Mouse (Mus musculus) stomach, embryonic 14.5 days (tissue): Measurements from ENCODE around the gene Rara. TPM values are rescaled to one million over a fixed set of nuclear protein-coding genes. Genes with fewer than 3 reads are reported as not detected.
A peak's percentile ranks its signal among the peaks of the same experiment; 100 is the strongest.

Experiments used
- ATAC-seq: fragments of 200-750 bp; cut with Nextera tagmentation; 2 replicates; pipeline ENCODE4 v1.8.0; 2017; ENCODE audit warnings: low read depth, moderate TSS enrichment; ENCODE audit not compliant: insufficient number of reproducible peaks, insufficient read depth, low FRiP score
- H3K27ac ChIP-seq: fragments of 300-500 bp; sonication (generic); 2 replicates; pipeline ENCODE4 v1.5.1; 2014; ENCODE audit warnings: mild to moderate bottlenecking, low read length, moderate library complexity, mixed read lengths
- H3K27me3 ChIP-seq: fragments of 300-500 bp; sonication (generic); 2 replicates; pipeline ENCODE4 v1.6.1; 2014; ENCODE audit warnings: low read length, control low read depth, mixed read lengths; ENCODE audit not compliant: control insufficient read depth, insufficient read depth
- H3K36me3 ChIP-seq: fragments of 300-500 bp; sonication (generic); 2 replicates; pipeline ENCODE4 v1.6.1; 2014; ENCODE audit warnings: mild to moderate bottlenecking, control low read depth, low read length, moderate library complexity, mixed read lengths; ENCODE audit not compliant: control insufficient read depth, insufficient read depth
- H3K4me1 ChIP-seq: fragments of 300-500 bp; sonication (generic); 2 replicates; pipeline ENCODE4 v1.6.1; 2014; ENCODE audit warnings: low read length, control low read depth, mixed read lengths; ENCODE audit not compliant: control insufficient read depth, insufficient read depth
- H3K4me2 ChIP-seq: fragments of 300-500 bp; sonication (generic); replicated peaks from 2 replicates; pipeline ENCODE4 v1.6.1; 2014; ENCODE audit warnings: low read depth, low read length, control low read depth
- H3K4me3 ChIP-seq: fragments of 300-500 bp; sonication (generic); 2 replicates; pipeline ENCODE4 v1.5.1; 2014; ENCODE audit warnings: low read depth, low read length, control low read depth
- H3K9ac ChIP-seq: fragments of 300-500 bp; sonication (generic); replicated peaks from 2 replicates; pipeline ENCODE4 v1.6.1; 2014; ENCODE audit warnings: low read depth, mild to moderate bottlenecking, control low read depth, low read length, moderate library complexity, mixed read lengths
- H3K9me3 ChIP-seq: fragments of 300-500 bp; sonication (generic); 2 replicates; pipeline ENCODE4 v1.6.1; 2016; ENCODE audit warnings: low read depth, low read length, control low read depth; ENCODE audit not compliant: control insufficient read depth
- WGBS: fragments of 180-500 bp; shearing (Covaris S2); extraction: QIAGEN DNeasy Blood & Tissue Kit; methylation state at CpG from one replicate; pipeline ENCODE4 v1.1.7; 2014; 5-methylcytosine and 5-hydroxymethylcytosine counted together
- polyA plus RNA-seq: library from polyadenylated mRNA; unstranded; fragments of >200 nt; fragmentation: Nextera tagmentation; extraction: Ambion mirVana; gene quantifications from 2 replicates; pipeline ENCODE4 v1.2.1, GENCODE M21; 2014

Rara gene
- polyA plus RNA-seq, 1 experiment from 2014 or later, result 54.0 TPM

DNA sequence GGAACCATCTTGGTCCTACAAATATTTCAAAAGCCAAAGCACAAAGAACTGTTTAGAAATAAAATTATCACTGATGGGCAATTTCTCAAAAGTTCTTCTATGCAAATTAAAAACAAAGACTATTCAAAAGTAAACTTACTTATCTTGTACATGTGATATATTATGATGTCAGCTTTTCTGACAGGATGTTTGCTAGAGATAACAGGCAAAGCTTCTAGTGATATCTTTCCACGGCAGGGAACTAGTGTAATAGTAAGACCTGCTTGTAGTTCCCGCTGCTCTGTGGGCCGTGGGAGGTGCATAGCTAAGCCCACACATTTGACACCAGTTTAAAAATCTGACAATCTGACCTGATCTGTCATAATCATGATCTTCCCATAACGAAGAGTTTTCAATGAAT, 82.5 kb downstream of the Rara start:
- Histone ChIP-seq H3K4me1 (no peaks in the 10 kb centered on the region), H3K36me3 (peaks cover 83% of the 10 kb centered on the region), H3K27ac (no peak overlapping the region), H3K9me3 (no peaks in the 10 kb centered on the region), H3K4me3 (no peak overlapping the region), H3K4me2 (no peak overlapping the region), H3K27me3 (no peaks in the 10 kb centered on the region), H3K9ac (no peak overlapping the region)
- WGBS, result 66% methylated on average over 4 of the region's 4 CpGs
- no peak for ATAC-seq

DNA sequence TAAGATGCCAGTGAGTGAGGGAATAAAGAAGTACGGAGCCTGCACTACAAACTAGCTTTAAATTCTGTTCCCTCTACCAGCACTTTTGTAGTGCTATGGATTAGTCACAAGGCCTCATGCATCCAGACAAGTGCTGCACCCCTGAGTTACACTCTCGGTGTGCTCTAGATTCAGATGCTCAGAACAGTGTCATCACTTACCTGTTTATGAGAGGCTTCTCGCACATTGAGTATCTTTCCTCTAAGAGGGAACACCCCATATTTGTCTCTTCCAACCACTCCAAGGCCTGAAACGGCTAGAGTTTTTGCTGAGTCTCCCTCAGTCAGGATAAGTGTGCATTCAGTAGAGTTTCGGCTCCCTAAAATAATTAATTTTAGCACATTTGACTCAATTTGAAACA, 83.1 kb downstream of the Rara start:
- Histone ChIP-seq H3K27me3 (no peaks in the 10 kb centered on the region), H3K4me1 (no peaks in the 10 kb centered on the region), H3K9ac (no peak overlapping the region), H3K9me3 (no peaks in the 10 kb centered on the region), H3K4me2 (no peak overlapping the region), H3K4me3 (no peak overlapping the region), H3K27ac (no peak overlapping the region), H3K36me3 (peaks cover 83% of the 10 kb centered on the region)
- WGBS, result 92% methylated on average over 5 of the region's 5 CpGs
- no peak for ATAC-seq

DNA sequence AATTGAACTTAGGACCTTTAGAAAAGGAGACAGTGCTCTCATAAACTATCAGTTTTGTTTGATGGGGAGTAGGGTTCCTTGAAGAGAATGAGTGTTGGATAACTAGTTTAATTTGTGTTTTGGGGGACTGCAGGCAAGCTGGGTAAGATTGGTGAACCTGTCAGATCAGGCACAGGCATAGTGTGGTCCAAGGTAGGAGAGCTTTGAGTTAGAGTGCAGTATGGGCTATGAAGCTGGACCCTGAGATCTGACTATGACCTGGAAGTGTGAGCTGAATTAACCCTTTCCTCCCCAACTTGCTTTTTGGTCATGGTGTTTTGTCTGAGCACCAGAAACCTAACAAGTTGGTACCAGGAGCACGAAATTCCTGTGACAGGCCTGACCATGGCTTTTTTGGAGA, 86.2 kb downstream of the Rara start:
- H3K27ac ChIP-seq, result no peak overlapping the region
- no peak overlapping the region for H3K4me3 ChIP-seq
- no peaks in the 10 kb centered on the region for H3K27me3 ChIP-seq
- H3K9me3 ChIP-seq, result no peaks in the 10 kb centered on the region
- WGBS, result 86% methylated on average over 1 of the region's 1 CpGs
- no peak for ATAC-seq
- H3K36me3 ChIP-seq, result peaks cover 89% of the 10 kb centered on the region
- H3K9ac ChIP-seq, result no peak overlapping the region
- no peak overlapping the region for H3K4me2 ChIP-seq
- H3K4me1 ChIP-seq, result no peaks in the 10 kb centered on the region

DNA sequence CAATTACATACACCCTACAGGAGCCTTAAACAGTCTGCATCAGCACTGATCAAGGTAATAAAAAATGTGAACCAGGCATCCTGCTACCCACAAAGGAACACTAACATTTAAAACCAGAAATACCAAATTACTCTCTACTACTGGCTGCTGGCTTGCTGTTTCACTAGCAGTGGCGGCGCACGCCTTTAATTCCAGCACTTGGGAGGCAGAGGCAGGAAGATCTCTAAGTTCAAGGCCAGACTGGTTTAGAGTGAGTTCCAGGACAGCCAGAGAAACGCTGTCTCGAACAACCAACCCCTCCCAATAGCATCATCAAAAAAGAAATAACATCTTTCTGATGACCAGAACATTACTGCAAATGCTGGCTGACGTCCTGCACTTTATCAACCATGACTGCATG, 92.2 kb downstream of the Rara start:
- no peak overlapping the region for H3K4me3 ChIP-seq
- no peak overlapping the region for H3K27ac ChIP-seq
- peaks cover 11% of the 10 kb centered on the region; the same call in 1 of the 2 replicates for H3K4me1 ChIP-seq
- no peak overlapping the region for H3K9ac ChIP-seq
- no peaks in the 10 kb centered on the region for H3K27me3 ChIP-seq
- no peaks in the 10 kb centered on the region for H3K9me3 ChIP-seq
- ATAC-seq, result no peak
- 95% methylated on average over 6 of the region's 6 CpGs for WGBS
- no peak overlapping the region for H3K4me2 ChIP-seq
- peaks cover 63% of the 10 kb centered on the region for H3K36me3 ChIP-seq

DNA sequence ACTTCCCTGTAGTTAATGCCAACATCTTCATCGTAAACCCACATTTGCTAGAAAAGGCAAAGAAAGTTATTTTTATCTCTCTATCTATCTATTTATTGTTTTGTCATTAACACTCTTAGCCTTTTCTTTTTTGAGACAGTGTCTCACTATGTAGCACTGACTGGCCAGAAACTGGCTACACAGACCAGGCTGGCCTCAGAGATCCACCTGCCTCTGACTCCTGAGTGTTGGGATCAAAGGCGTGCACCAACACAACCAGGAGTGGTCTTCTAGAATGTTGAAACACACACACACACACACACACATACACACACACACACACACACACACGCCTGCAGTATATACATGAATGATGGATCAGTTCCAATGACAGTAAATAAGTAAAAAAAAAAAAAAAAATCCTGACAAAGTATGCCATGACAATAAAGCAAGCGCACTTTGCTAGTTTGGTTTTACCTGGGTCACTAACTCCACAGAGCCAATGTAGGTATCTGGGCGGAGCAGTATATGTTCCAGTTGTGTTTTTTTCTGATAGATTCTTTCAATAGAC, 94.8 kb downstream of the Rara start:
- Histone ChIP-seq H3K4me3 (peak overlapping the region; percentile 75), H3K27me3 (no peaks in the 10 kb centered on the region), H3K9ac (peak overlapping the region; percentile 80; the same call in 1 of the 2 replicates), H3K36me3 (peaks cover 39% of the 10 kb centered on the region), H3K4me2 (peak overlapping the region; percentile 60), H3K4me1 (peaks cover 13% of the 10 kb centered on the region; the same call in 1 of the 2 replicates), H3K9me3 (no peaks in the 10 kb centered on the region), H3K27ac (no peak overlapping the region)
- ATAC-seq, result no peak
- 69% methylated on average over 5 of the region's 5 CpGs for WGBS

- Histone ChIP-seq H3K4me3 (peak overlapping the region; percentile 75), H3K4me2 (peak overlapping the region; percentile 60), H3K36me3 (peaks cover 34% of the 10 kb centered on the region), H3K9me3 (no peaks in the 10 kb centered on the region), H3K9ac (peak overlapping the region; percentile 80), H3K4me1 (peaks cover 13% of the 10 kb centered on the region; the same call in 1 of the 2 replicates), H3K27me3 (no peaks in the 10 kb centered on the region), H3K27ac (no peak overlapping the region)
- no peak for ATAC-seq
- WGBS, result 3% methylated on average over 4 of the region's 4 CpGs
Measured at GRCm38 (mm10) chr11:99023094-99023493, 95.5 kb downstream of the Rara start.

DNA sequence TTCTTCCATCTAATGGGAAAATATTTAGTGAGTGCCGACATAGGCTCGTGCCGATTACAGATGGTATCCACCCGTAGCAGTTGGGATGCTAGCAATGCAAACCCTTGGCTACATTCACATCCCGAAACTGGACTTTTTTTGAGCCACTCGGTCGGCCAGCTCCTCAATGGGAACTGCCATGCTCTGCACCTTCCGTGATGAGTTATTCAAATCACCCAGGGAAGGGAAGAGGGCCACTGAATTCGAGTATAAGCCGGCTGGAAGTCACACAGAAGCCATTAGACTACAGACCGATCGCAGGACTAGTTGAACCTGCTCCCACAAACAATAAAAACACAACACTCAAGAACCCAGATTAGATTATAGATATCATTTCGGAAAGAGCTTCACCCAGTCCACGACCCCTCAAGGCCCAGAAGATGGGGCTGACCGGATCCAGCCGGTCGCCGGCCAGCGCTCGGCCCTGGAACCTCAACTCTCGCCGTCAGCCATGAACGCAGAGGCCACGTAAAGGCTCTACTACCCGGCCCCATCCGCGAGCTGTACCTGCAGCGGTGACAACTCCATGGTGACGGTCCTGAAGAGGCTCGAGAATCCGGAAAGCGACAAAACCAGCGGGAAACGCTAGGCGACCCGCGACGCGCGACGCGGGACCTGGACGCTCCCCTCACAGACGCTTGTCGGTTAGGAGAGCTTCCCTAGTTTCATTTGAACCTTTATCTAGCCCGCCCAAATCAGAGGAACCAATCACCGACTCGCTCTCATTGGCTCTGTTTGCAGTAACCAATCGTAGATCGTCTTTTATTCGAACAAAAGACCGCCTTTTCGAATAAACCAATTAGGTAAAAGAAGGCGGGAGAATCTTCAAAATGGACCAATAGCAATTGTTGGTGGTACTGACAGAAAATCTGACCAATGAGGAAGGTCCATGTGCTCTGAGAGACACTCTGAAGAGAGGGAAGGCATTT, 96.2 kb downstream of the Rara start, which contains the start of gene Top2a:
Gene Top2a, minus strand, starts transcription at position 690 of the 968 bp plus-strand sequence.
- Histone ChIP-seq H3K27me3 (no peaks in the 10 kb centered on the region), H3K4me3 (peak within 1 kb of the TSS; percentile 75), H3K9ac (peak within 1 kb of the TSS; percentile 80), H3K36me3 (peaks cover 27% of the 10 kb centered on the region), H3K9me3 (no peaks in the 10 kb centered on the region), H3K4me2 (peak within 1 kb of the TSS; percentile 60), H3K4me1 (peaks cover 13% of the 10 kb centered on the region; the same call in 1 of the 2 replicates), H3K27ac (peak within 1 kb of the TSS; percentile 86)
- under 1% methylated on average over 54 of the region's 54 CpGs for WGBS
- ATAC-seq, result peak; percentile 94
